Mouse (Mus musculus) retina, postnatal 7 days (tissue): Measurements from ENCODE around the gene Rgcc.

Experiments
- DNase-seq: peaks from one replicate; pipeline ENCODE4 v3.0.0-alpha.2; 2012; ENCODE audit warnings: low read depth, low spot score

Gene Rgcc

DNA sequence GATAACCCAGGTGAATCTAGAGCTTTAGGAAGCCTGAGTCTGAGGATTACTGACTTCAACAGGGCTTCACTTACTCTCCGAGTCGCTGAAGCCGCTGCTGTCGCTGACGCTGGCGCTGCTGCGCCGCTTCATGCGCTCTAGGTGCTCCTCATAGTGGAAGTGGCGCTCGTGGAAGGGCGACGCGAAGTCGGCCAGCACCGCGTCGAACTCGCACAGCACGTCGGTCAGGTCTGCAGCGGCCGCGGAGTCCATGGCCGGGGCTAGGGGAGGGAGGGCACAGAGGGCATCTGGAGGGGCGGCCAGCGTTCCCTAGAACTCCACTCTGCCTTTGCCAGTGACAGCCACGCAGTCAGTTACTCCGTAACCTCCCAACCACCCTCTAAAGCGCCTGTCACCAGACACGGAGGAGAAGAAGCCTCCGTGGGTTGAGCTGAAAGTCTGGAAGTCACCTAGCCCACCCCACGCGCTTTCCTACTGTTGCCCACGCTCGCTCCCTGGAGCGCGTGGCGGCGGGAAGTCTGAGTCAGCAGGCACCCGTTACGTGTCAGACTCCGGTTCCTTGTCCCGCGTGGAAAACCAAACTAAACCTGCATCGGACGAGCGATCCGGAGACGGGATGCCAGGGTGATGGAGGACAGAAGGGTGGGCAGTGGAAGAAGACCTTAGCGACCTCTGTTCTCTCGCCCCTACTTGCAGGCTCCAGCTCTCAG lies 649 bp downstream of the Rgcc start:
- DNase-seq, result no peak

DNA sequence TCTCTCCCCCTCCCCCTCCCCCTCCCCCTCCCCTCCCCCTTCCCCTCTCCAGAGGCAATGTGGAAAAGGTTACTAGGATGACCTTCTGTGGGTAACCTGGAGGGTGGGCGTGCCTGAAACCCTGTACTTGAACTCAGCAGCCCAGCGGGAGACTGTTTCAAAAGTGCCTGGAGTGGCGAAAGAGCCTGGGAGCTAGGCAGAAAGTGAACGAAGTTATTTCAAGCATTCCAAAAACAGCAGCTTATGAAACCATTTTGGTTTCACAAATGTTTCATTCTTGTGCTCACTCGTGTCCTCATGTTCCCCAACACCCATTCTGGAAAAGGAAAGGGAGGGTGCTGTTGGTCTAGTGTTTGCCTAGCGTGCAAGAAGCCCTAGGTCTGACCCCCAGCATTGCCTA lies 1.6 kb downstream of the Rgcc start:
- no peak for DNase-seq

DNA sequence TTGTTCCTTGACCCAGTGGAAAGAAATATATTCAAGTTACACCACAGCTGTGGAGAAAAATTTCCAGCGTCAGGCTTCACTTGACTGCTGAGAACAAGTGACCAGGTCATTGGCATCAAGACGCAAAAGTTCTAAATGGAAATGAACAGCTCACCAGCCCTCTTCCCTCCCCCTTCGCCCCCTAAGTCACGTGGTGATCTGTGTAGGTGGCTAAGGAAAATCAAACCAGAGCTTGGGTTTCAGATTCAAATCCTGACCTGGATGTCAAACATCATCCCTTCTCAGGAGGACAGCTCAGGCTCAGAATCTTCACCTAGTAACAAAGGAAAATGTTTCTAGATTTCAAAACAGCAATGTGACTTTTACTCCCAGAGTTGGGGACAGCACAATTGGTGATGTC lies 2.2 kb downstream of the Rgcc start:
- DNase-seq, result no peak

- no peak for DNase-seq
Observed at GRCm38 (mm10) chr14:79298314-79298992, 3.0 kb downstream of the Rgcc start.

GRCm38 (mm10) chr14:79296836-79297235 lies 4.6 kb downstream of the Rgcc start:
- no peak for DNase-seq

- DNase-seq, result no peak
Observed at GRCm38 (mm10) chr14:79296201-79296600, 5.2 kb downstream of the Rgcc start.

- no peak for DNase-seq
Observed at GRCm38 (mm10) chr14:79295579-79295978, 5.9 kb downstream of the Rgcc start.

GRCm38 (mm10) chr14:79294950-79295349 lies 6.5 kb downstream of the Rgcc start:
- DNase-seq, result no peak

DNA sequence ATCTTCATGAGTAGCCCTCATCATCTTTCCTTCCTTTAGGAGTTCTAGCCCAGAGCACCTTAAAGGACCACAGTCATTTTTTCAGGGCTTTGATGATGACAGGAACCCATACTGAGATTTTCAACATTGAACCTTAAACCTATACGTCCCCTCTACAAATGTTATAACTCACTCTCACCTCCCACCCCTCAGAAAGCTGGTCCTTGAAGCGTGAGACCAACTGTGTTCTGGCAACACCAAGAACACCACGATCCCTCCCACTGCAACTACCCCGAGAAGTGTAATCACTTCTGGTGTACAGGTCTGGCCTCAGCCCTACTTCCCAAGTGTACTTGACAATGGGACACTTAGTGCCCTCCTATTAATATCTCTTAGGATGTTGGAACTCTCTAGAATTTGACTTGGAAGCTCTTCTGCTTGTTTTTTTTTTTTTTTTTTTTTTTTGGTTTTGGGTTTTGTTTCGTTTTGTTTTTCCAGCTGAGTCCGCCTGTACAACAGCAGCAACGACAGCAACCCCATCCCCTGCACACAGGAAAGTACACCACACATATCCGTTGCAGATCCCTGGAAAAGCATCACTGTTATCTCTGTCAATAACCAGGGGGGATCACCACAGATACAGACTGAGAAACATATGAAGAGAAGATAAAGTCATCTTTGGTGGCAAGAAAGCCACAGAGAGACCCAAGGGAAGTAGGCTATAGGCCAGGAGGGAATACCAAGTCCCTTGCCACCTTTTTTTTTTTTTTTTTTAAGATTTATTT lies 7.2 kb downstream of the Rgcc start:
- DNase-seq, result no peak

GRCm38 (mm10) chr14:79293119-79293780 lies 8.2 kb downstream of the Rgcc start:
- no peak for DNase-seq

DNA sequence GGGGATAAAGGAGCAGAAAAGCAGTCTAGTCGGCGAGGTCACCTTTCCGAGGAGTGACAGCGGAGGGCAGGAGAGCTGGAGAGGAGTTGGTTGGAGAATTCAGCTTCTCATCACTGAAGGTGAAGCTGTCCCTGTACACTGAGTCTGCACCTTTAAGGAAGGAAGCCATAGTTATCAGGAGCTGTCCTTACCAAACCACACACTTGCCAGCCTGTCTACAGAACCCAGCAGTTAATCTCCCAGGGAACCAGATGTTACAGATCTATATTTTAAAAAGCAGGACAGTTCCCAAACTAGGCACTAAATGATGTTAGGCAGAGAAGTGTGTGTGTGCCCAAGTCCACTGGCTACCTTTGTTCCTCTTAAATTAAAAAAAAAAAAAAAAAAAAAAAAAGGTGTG lies 9.8 kb downstream of the Rgcc start:
- DNase-seq, result no peak

GRCm38 (mm10) chr14:79290683-79291425 lies 10.6 kb downstream of the Rgcc start:
- no peak for DNase-seq

- DNase-seq, result no peak
Observed at GRCm38 (mm10) chr14:79289909-79290308, 11.5 kb downstream of the Rgcc start.

- no peak for DNase-seq
Observed at GRCm38 (mm10) chr14:79288280-79288679, 13.2 kb downstream of the Rgcc start.

GRCm38 (mm10) chr14:79287251-79287863 lies 14.1 kb downstream of the Rgcc start:
- DNase-seq, result no peak

GRCm38 (mm10) chr14:79285549-79285948 lies 15.9 kb downstream of the Rgcc start:
- DNase-seq, result no peak

GRCm38 (mm10) chr14:79284616-79285015 lies 16.8 kb downstream of the Rgcc start:
- DNase-seq, result no peak

DNA sequence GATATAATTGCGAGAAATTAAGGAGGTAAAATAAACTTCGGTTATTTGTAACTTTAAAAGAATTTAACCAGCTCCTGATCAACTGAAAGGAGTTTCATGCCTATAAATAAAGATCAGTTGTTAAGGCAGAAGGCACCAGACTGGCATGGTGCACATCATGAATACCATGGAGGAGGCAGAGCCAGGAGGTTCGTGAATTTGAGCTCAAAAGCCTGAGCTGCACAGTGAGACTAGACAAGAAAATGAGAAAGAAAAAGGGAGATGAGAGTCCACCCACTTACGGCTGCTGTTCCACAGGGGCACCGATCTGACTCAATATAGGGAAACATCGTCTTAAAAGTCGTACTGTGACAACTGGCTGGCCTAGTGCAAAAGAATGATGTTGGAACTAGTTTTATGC lies 17.5 kb downstream of the Rgcc start:
- DNase-seq, result no peak

DNA sequence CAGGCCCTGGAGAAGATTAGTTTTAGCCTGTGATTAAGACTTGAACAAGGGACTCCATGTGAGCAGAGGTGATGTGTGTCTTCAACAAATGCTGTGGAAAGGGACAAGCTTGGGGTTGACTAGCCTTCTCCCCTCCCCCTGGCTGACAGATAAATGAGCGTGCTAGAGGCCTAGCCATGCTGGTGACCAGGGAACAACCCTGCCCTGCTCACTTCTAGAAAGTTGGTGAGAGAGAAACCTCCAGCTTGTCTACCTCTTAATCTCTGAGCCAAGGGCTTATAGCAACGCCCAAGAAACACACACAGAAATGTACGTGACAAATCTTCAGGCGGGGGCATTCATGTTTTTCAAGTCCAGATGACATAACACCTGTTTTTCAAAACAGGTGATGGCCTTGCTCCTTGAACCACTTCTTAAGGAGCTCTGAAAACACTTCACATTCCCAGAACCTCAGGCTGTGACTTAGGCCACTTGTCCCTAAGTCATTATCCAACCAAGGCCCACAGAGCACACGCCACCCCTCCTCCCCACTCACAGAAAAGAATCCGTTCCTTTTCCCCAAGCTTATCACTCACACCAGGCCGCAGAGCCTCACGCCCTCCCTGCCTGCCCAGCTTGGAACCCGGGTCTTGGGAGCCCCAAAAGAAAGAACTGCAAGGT lies 19.4 kb downstream of the Rgcc start:
- DNase-seq, result no peak

- no peak for DNase-seq
Observed at GRCm38 (mm10) chr14:79280456-79280855, 21.0 kb downstream of the Rgcc start.
